ENCODE assay signal across 23 mouse cellular contexts in genomic region chr17:90382496-90383443, GRCm38 (mm10).
A peak's percentile ranks its signal among the peaks of the same experiment; 100 is the strongest.
DNase-seq lines count a peak whose midpoint lies in the region; ATAC-seq and TF ChIP-seq lines count a peak whose summit lies in the region.
"Had no signal": no experiment of that assay in that cellular context is flagged by ENCODE, and none has a peak within 500 bp of the region (broad histone marks: within the 10 kb centered on the region; RNA-seq: fewer than 3 reads in every experiment).

No protein-coding gene starts in this region.

- H3K36me3 ChIP-seq in embryonic facial prominence, embryonic 14.5 days (ENCODE audit: control insufficient read depth, insufficient read depth, low read length), result no peaks in the 10 kb centered on the region
- H3K36me3 ChIP-seq in embryonic facial prominence, embryonic 10.5 days (replicated peaks), result no peaks in the 10 kb centered on the region
- no peaks in the 10 kb centered on the region for H3K36me3 ChIP-seq in kidney, embryonic 16.5 days (ENCODE audit: insufficient read depth, low read length)
- no peaks in the 10 kb centered on the region for H3K36me3 ChIP-seq in stomach, embryonic 14.5 days (ENCODE audit: control insufficient read depth, insufficient read depth, low read length)
- H3K36me3 ChIP-seq in stomach, postnatal 0 days (ENCODE audit: control insufficient read depth, insufficient read depth, low read length), result no peaks in the 10 kb centered on the region
- H3K36me3 ChIP-seq: embryonic facial prominence, embryonic 15.5 days; heart, embryonic 13.5 days; limb, embryonic 12.5 days; liver, embryonic 12.5 days had no signal

- no peak overlapping the region for H3K4me3 ChIP-seq in embryonic facial prominence, embryonic 14.5 days (ENCODE audit: low read depth, low read length)
- no peak overlapping the region for H3K4me3 ChIP-seq in embryonic facial prominence, embryonic 10.5 days
- no peak overlapping the region for H3K4me3 ChIP-seq in kidney, embryonic 16.5 days (ENCODE audit: low read length)
- no peak overlapping the region for H3K4me3 ChIP-seq in stomach, embryonic 14.5 days (ENCODE audit: low read depth, low read length)
- no peak overlapping the region for H3K4me3 ChIP-seq in stomach, postnatal 0 days (ENCODE audit: low read depth, low read length)
- no peak overlapping the region for H3K4me3 ChIP-seq in gastrocnemius, adult 2 months
- H3K4me3 ChIP-seq: embryonic facial prominence, embryonic 15.5 days; heart, embryonic 13.5 days; limb, embryonic 12.5 days; liver, embryonic 12.5 days had no signal

- no peaks in the 10 kb centered on the region for H3K4me1 ChIP-seq in embryonic facial prominence, embryonic 14.5 days (ENCODE audit: control insufficient read depth, insufficient read depth, low read length)
- no peaks in the 10 kb centered on the region for H3K4me1 ChIP-seq in embryonic facial prominence, embryonic 10.5 days
- H3K4me1 ChIP-seq in kidney, embryonic 16.5 days (ENCODE audit: insufficient read depth, low read length), result peaks cover 17% of the 10 kb centered on the region
- H3K4me1 ChIP-seq in stomach, embryonic 14.5 days (ENCODE audit: control insufficient read depth, insufficient read depth, low read length), result peaks cover 3% of the 10 kb centered on the region; the same call in 1 of the 2 replicates
- no peaks in the 10 kb centered on the region for H3K4me1 ChIP-seq in stomach, postnatal 0 days (replicated peaks; ENCODE audit: control insufficient read depth, insufficient read depth)
- H3K4me1 ChIP-seq: embryonic facial prominence, embryonic 15.5 days; heart, embryonic 13.5 days; limb, embryonic 12.5 days; liver, embryonic 12.5 days had no signal

- H3K27ac ChIP-seq in embryonic facial prominence, embryonic 14.5 days (replicated peaks; ENCODE audit: low read depth, low read length), result no peak overlapping the region
- H3K27ac ChIP-seq in embryonic facial prominence, embryonic 10.5 days (replicated peaks), result no peak overlapping the region
- peak overlapping the region; percentile 16; the same call in 1 of the 2 replicates for H3K27ac ChIP-seq in kidney, embryonic 16.5 days (ENCODE audit: low read length)
- no peak overlapping the region for H3K27ac ChIP-seq in stomach, embryonic 14.5 days (ENCODE audit: low read length)
- no peak overlapping the region for H3K27ac ChIP-seq in stomach, postnatal 0 days (replicated peaks)
- H3K27ac ChIP-seq in gastrocnemius, adult 2 months, result no peak overlapping the region
- H3K27ac ChIP-seq: embryonic facial prominence, embryonic 15.5 days; heart, embryonic 13.5 days; hindbrain, postnatal 0 days; limb, embryonic 12.5 days; liver, embryonic 12.5 days; macrophage had no signal

- H3K4me2 ChIP-seq in embryonic facial prominence, embryonic 14.5 days (ENCODE audit: low read depth, low read length), result no peak overlapping the region
- no peak overlapping the region for H3K4me2 ChIP-seq in kidney, embryonic 16.5 days (replicated peaks; ENCODE audit: low read depth, low read length)
- no peak overlapping the region for H3K4me2 ChIP-seq in stomach, embryonic 14.5 days (replicated peaks; ENCODE audit: low read depth, low read length)
- no peak overlapping the region for H3K4me2 ChIP-seq in stomach, postnatal 0 days (replicated peaks; ENCODE audit: low read depth)
- H3K4me2 ChIP-seq: embryonic facial prominence, embryonic 15.5 days; heart, embryonic 13.5 days; limb, embryonic 12.5 days; liver, embryonic 12.5 days; midbrain, embryonic 11.5 days had no signal

- WGBS in embryonic facial prominence, embryonic 14.5 days, result 55% methylated on average over 5 of the region's 5 CpGs
- 75% methylated on average over 5 of the region's 5 CpGs for WGBS in embryonic facial prominence, embryonic 10.5 days
- 10% methylated on average over 5 of the region's 5 CpGs for WGBS in kidney, embryonic 16.5 days
- WGBS in stomach, embryonic 14.5 days, result 16% methylated on average over 5 of the region's 5 CpGs
- WGBS in stomach, postnatal 0 days, result 17% methylated on average over 5 of the region's 5 CpGs

- ATAC-seq in embryonic facial prominence, embryonic 14.5 days (ENCODE audit: low read depth), result no peak
- ATAC-seq in kidney, embryonic 16.5 days (ENCODE audit: low FRiP score, low TSS enrichment), result peak; percentile 94
- peak; percentile 79; the same call in 1 of the 2 replicates for ATAC-seq in stomach, embryonic 14.5 days (ENCODE audit: insufficient number of reproducible peaks, insufficient read depth, low FRiP score, low read depth)
- ATAC-seq in stomach, postnatal 0 days (ENCODE audit: low FRiP score, low TSS enrichment), result no peak
- ATAC-seq: hindbrain, postnatal 0 days; liver, embryonic 12.5 days had no signal

- no peak for TF ChIP-seq CTCF in stomach, postnatal 0 days (IDR thresholded peaks at IDR 0.05; ENCODE audit: low read depth)
- TF ChIP-seq CTCF in gastrocnemius, adult 2 months (IDR thresholded peaks at IDR 0.05), result no peak

- H3K9ac ChIP-seq in embryonic facial prominence, embryonic 14.5 days (ENCODE audit: low read depth, low read length), result no peak overlapping the region
- H3K9ac ChIP-seq in kidney, embryonic 16.5 days (replicated peaks; ENCODE audit: low read length), result no peak overlapping the region
- no peak overlapping the region for H3K9ac ChIP-seq in stomach, embryonic 14.5 days (replicated peaks; ENCODE audit: low read depth, low read length)
- no peak overlapping the region for H3K9ac ChIP-seq in stomach, postnatal 0 days (ENCODE audit: low read length)
- H3K9ac ChIP-seq: embryonic facial prominence, embryonic 15.5 days; heart, embryonic 13.5 days; limb, embryonic 12.5 days; liver, embryonic 12.5 days had no signal

- no peak for TF ChIP-seq EP300 in stomach, postnatal 0 days (optimal IDR thresholded peaks at IDR 0.05)

- H3K9me3 ChIP-seq in embryonic facial prominence, embryonic 14.5 days (ENCODE audit: control insufficient read depth, low read length), result no peaks in the 10 kb centered on the region
- H3K9me3 ChIP-seq in embryonic facial prominence, embryonic 10.5 days, result no peaks in the 10 kb centered on the region
- H3K9me3 ChIP-seq in kidney, embryonic 16.5 days (ENCODE audit: low read length), result no peaks in the 10 kb centered on the region
- H3K9me3 ChIP-seq in stomach, embryonic 14.5 days (ENCODE audit: control insufficient read depth, low read depth, low read length), result no peaks in the 10 kb centered on the region
- H3K9me3 ChIP-seq in stomach, postnatal 0 days (ENCODE audit: control insufficient read depth, low read length), result no peaks in the 10 kb centered on the region
- H3K9me3 ChIP-seq: embryonic facial prominence, embryonic 15.5 days; heart, embryonic 13.5 days; limb, embryonic 12.5 days; liver, embryonic 12.5 days had no signal

- DNase-seq in embryonic facial prominence, embryonic 14.5 days (ENCODE audit: low spot score), result peak; percentile 8
- no peak for DNase-seq in embryonic facial prominence, embryonic 10.5 days (ENCODE audit: low spot score)
- DNase-seq in kidney, adult 8-10 months, result no peak
- no peak for DNase-seq in stomach, postnatal 0 days (ENCODE audit: low spot score)
- no peak for DNase-seq in gastrocnemius, adult 2 months
- DNase-seq in lung, postnatal 25 days (ENCODE audit: low spot score), result no peak
- DNase-seq: adrenal gland, postnatal 36 days; cerebellum, adult 2 months; cerebellum, postnatal 36 days; heart, postnatal 4 days; lung, adult 2 months; thymus, adult 18-20 months; thymus, postnatal 4 days had no signal

- intact Hi-C loops in gastrocnemius, adult 2 months (cut with DNase I), result no loop called here

- no peaks in the 10 kb centered on the region for H3K27me3 ChIP-seq in embryonic facial prominence, embryonic 14.5 days (replicated peaks; ENCODE audit: control insufficient read depth, insufficient read depth, low read length)
- H3K27me3 ChIP-seq in embryonic facial prominence, embryonic 10.5 days (replicated peaks; ENCODE audit: low read depth, poor library complexity, severe bottlenecking), result no peaks in the 10 kb centered on the region
- no peaks in the 10 kb centered on the region for H3K27me3 ChIP-seq in kidney, embryonic 16.5 days (ENCODE audit: insufficient read depth, low read length)
- no peaks in the 10 kb centered on the region for H3K27me3 ChIP-seq in stomach, embryonic 14.5 days (ENCODE audit: control insufficient read depth, insufficient read depth, low read length)
- H3K27me3 ChIP-seq in stomach, postnatal 0 days (ENCODE audit: control insufficient read depth, insufficient read depth, low read length), result no peaks in the 10 kb centered on the region
- H3K27me3 ChIP-seq: CH12.LX; embryonic facial prominence, embryonic 15.5 days; heart, embryonic 13.5 days; limb, embryonic 12.5 days; liver, embryonic 12.5 days had no signal

Comparison
In these comparisons a context has a peak if more than half of its experiments do, and no peak if none do; other contexts are left out.
1. ATAC-seq: peak in kidney, embryonic 16.5 days (single experiment) and stomach, embryonic 14.5 days (single experiment); none in embryonic facial prominence, embryonic 14.5 days (single experiment) and stomach, postnatal 0 days (single experiment).